Mouse (Mus musculus) layer of hippocampus, adult 8-10 months (tissue): ENCODE measurements around the gene Tmem208. TPM values are rescaled to one million over a fixed set of nuclear protein-coding genes. Genes with fewer than 3 reads are reported as not detected.

Experiments
- DNase-seq, 2 experiments: peaks; one replicate each; pipeline ENCODE4 v3.0.0; 2022; ENCODE audit warnings: low spot score in 2 of 2
- total RNA-seq, 4 experiments: library from RNA; stranded (reverse); gene quantifications; 2 replicates each; pipeline ENCODE4 v1.2.4; 2022

The Tmem208 gene
- total RNA-seq, 4 experiments from 2014 or later: 40.2 to 47.2 (median 43.3) TPM

DNA sequence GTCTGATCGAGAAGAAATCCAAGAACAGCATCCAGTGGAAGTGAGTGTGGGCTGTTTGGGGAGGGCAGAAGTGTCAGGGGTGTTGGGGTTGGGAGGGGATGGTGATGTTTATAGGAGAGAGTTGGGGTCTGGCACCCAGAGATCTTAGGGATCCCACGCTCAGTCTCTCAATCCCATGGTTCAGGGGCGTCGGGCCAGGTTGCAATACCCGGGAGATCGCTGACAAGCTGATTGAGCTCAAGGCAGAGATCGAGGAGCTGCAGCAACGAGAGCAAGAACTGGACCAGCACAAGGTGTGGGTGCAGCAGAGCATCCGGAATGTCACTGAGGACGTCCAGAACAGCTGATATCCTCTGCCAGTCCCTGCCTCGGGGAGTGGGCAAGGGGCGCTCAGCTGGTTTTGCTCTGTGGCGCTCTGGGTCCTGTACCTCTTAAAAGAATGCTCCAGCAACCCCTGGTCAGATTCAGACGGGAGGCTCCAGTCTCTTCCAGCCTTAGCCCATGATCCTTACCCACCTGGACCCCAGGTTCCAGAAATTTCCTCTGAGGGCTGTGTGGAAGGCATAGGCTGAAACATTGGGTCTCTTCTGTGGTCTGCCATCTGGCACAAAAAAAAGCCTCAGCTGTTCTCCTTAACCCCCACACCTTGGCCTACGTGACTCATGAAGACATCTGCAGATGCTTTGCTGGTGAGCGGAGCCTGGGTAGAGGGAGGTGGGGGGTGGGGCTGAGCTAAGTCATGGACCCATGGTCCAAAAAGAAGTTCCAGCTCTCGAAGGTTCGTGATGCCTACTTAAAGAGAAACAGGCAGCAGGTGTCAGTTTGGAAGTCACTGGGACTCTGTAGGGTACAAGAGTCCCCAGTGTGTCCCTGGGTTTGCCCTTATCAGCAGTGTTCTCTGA lies 27.6 kb upstream of the Tmem208 start:
- no peak for DNase-seq

DNA sequence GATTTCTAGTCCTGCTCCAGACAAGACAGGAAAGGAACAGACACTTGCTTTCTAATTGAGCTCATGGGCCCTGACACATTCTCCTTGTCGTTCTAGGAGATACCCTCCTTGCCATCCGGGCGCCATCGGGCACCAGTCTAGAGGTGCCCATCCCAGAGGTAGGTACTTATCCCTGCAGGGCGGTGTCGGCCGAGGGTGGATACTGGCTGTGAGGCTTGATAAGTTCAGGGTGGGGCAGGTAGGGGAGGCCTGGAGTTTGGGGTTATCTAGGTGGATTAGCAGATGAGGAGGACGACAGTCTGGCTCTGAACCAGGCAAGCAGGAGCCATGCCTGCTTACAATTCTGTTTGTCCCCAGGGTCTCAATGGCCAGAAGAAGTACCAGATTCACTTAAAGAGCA lies 26.2 kb upstream of the Tmem208 start:
- no peak for DNase-seq

DNA sequence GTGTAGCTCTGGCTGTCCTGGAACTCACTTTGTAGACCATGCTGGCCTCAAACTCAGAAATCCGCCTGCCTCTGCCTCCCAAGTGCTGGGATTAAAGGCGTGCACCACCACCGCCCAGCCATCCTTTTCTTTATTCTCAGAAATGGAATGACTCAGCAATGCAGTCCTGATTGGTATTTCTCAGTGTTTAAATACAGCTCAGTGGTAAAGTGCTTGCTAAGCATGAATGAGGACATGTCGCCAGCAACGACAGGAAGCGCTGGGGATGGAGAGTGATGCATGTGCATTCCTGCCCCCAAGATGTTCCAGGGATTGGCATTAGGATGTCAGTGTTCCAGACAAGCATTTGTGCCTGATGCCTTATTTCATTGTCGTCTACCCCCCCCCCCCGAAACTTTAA lies 22.8 kb upstream of the Tmem208 start:
- no peak for DNase-seq

DNA sequence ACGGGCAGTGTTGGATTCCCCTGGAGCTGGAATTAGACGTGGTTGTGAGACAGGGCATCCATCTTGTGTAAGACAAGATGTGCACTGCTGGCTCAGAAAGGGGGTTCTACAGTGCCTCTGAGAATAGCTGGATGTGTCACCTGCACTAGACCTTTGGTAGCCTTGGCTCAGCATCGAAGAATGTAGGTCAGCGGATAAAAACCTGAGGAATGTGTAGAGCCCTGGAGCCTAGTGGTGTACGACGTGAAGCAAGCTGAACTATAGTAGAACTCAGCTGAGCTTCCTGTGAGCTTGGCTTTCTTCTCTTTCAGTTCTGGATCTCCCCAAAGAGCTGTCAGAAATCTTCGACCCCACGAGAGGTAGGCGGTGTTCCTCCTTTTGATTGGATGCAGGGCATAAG lies 22.3 kb upstream of the Tmem208 start:
- DNase-seq: no peak

DNA sequence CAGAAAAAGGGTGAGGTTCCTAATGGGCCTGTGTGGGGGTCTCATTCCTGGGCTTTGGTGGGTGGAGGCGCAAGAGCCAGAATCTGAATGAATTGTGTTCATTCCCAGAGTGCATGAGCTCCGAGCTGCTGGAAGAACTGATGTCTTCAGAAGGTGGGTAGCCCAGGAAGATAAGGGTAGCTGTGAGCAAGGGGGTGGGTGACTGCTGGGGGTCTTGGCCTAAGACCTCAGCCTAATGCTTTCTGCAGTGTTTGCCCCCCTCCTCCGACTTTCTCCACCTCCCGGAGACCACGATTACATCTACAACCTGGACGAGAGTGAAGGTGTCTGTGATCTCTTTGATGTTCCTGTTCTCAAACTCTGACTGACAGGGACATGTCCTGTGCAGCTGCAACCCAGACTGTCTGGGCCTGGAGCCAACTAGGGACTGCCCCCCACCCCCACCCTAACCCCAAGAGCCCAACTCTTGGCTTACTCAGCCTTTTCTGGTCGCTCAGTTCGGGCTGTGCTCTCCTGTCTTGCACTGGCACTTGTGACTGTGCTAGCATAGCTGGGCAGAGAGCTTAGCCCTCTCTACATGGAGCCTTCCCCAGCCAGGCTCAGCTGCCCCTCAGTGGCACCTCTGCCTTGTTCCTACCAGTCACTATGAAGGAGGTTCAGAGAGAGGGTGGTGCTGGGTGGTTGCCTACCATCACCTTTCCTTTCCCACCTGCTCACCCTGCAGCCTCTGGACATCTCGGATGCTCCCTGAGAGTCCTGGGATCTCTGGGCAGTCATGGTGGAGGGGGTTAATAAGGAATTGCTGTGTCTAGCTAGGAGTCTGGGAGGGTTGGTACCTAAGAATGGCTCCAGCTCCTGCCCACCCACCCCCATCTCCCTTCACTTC lies 21.6 kb upstream of the Tmem208 start:
- DNase-seq: no peak

DNA sequence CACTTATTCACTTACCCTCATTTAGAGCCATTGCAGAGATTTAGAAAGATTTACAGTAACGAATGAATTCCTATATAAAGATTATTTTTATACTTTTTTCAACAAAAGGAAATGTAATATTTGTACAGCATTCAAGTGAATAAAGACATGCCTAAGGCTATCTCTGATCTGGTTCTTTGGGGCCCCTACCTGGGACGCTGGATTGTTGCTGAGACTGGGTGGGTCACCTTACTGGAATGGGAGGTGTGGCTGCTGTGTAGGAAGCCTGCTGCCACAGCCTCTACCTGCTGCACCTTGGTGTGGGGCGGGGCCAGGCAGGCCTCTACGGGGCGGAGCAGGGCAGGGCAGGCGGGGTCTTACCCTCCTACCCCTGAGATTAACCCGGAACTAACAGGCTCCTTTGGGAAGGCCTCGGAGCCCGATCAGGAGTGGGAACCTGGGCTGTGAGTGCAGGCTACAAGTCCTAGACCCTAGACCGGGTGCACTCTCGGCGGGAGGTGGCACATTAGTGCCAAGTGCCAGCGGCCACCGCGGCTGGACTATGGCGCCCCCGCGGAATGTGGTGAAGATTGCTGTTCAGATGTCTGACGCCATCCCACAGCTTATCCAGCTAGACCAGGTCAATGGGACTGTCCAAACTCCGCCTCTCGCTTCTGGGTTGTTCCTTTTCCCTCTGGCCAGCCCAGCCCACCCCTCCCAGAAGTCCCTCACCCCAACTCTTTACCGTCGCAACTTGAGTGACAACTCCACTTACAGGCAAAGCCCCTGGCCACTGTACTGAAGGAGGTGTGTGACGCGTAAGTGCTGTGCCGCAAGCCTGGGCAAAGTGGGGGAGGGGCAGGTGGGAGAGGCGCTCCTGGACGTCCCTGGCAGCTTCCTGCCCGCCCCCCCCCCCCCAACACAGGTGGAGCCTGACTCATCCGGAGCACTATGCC lies 20.7 kb upstream of the Tmem208 start, which contains the start of gene Elmo3:
TSS of gene Elmo3 (plus strand) at position 391 of the 935 bp plus-strand sequence.
- no peak for DNase-seq

DNA sequence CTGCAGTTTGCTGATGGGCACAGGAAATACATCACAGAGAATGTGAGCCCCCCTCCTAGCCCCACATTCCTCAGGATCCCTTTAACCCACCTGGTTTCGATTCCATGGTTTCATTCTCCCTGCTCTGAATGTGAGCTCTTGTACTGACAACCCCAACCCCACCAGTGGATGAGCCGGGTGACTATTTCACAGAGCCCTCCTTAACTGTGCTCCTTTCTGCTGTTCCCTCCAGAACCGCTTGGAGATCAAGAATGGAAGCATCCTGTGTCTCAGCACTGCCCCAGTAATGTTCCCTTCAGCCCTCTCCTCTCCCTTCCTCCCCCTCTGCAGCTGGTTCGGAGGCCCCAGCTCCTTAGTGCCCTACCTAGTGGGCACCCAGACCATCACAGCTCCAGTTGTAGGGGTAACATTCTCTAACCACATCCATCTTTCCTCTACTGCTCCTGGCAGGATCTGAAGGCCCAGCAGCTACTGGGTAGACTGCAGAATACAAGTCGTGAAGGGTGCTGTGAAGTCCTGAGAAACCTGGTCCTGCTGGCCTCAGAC lies 19.9 kb upstream of the Tmem208 start:
- no peak for DNase-seq

DNA sequence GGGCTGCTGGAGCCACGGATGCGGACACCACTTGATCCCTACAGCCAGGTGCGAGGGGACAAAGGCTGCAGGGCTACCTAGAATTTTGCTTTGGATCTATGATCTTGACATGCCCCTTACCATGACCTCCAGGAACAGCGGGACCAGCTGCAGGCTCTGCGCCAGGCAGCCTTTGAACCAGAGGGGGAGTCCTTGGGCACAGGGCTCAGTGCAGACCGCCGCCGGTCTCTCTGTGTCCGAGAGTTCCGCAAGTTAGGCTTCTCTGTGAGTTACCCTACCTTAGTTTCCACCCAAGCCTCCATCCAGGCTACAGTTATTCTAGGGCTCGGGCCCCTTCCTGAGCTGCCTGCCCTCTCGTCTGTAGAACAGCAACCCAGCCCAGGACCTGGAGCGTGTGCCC lies 18.5 kb upstream of the Tmem208 start:
- no peak for DNase-seq

DNA sequence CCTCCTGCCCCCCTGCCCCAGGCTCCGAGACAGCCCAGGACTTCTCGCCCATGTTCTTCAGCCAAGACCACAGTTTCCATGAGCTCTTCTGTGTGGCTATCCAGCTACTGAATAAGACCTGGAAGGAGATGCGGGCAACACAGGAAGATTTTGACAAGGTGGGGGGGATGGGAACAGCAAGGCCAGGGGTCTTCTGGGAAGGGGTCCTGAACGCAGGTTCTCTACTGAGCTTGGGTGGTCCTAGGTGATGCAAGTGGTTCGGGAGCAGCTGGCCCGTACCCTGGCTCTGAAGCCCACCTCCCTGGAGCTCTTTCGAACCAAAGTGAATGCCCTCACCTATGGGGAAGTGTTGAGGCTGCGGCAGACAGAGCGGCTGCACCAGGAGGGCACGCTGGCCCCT lies 17.7 kb upstream of the Tmem208 start:
- DNase-seq: no peak

DNA sequence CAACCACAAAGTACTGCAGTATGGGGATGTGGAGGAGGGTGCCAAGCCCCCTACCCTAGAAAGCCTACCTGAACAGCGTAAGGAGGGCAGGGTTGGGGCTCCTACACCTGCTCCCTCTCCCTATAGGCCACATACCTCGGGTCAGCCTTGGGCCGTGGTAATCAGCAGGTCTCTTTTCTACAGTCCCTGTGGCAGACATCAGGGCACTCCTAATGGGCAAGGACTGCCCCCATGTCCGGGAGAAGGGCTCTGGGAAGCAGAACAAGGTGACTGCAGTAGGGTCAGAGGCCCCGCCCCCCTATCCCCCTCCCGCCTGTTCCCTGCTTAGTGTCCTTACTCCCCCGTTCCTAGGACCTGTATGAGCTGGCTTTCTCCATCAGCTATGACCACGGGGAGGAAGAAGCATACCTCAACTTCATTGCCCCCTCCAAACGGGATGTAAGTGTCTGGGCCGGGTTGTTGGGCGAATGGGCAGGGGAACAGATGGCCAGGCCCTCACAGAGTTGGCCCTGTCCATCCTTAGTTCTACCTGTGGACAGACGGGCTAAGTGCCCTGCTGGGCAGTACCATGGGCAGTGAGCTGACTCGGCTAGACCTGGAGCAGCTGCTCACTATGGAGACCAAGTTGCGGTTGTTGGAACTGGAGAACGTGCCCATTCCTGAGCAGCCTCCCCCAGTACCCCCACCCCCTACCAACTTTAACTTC lies 16.9 kb upstream of the Tmem208 start:
- no peak for DNase-seq

DNA sequence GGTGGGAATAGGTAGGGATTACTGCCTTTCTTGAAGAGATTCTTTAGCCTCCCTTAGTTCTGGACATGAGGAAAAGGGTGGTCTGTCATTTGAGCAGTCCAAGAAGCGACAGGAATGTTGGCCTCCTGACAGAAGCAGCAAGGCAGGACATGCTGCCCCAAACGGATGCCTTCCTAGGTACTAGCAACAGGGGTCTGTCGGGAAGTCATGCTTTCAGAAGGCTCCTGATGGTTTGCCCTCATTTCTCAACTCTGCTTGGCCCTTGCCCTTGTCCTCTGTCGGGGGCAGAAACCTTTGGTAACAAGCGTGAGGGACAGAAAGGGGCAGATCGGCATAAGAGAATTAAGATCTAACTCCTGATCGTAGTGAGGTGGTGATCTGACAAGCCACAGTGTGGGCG lies 16.0 kb upstream of the Tmem208 start:
- DNase-seq: no peak

DNA sequence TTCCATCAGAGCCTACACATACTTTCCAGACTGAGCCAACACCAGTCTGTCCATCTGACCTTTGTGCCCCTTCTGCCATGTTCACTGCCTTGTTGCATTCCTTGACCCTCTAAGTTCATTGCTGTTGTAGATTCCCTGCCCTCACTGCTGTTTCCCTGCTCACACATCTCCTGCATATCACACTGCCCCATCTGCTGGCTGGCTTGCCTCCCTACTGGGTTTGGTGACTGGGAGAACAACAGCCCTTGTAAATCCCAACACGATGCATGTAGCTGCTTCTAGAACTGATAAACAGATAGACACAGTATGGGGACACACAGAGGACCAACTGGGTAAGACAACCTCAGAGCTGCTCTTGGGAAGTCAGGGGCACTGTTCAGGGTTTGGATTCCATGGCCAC lies 14.4 kb upstream of the Tmem208 start:
- no peak for DNase-seq

DNA sequence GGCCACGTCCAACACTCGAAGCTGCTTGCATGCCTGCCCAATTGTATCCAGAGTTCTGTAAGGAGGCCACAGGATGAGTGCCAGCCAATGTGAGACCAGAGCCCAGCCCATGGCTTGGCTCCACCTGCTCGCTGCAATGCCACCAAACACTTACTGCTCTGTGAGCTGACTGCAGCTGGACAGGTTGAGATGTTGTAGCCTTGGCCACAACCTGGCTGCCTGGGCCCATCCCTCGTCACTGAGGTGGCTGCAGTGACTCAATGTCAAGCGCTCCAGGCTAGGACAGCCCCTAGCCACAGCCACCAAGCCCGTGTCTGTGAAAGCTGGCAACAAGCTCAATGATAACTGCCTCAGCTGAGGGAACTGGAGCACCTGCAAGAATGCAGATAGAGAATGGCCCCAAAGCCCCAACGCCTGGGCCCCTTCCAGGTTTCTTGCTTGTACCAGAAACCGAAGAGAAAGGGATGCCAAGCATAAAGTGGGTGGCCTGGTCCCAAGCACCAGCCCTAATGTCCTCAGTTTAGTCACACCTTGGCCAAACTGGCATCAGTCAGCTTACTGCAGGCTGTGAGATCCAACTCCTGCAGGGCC lies 13.2 kb upstream of the Tmem208 start:
- no peak for DNase-seq

DNA sequence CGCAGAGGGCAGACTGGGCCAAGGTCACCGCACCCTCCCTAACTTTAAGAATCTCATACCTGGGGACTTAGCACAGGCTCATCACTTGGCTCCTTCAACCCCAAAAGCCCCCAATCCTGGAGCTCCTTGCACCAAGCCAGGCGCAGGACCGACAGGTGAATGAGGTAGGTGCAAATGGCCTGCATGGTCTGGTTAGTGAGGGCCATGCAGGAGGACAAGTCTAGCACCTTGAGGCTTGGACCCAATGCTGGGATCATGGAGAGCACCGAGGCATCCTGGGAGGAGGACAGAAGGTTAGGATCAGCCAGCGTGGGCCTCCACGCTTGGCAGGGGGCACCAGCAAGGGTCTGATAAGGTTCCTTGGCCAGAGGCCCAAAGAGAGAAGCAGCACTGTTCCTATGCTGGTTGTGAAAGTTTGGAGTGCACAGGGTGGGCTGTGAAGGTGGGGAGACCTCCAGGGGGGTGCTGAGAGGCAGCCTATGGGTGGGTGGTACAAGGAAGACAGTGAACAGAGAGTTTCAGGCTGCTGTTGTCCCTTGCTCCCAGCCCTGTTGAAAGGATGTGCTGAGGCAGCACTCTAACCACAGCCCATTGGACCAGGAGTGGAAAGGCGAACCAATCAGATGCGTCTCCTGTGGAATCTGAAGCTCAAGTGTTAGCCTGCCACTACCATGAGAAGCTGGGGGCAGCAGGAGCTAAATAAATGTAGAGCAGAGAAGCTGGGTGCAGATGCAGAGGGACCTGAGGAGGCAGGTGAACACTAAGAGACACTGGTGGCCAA lies 12.3 kb upstream of the Tmem208 start:
- DNase-seq: no peak

DNA sequence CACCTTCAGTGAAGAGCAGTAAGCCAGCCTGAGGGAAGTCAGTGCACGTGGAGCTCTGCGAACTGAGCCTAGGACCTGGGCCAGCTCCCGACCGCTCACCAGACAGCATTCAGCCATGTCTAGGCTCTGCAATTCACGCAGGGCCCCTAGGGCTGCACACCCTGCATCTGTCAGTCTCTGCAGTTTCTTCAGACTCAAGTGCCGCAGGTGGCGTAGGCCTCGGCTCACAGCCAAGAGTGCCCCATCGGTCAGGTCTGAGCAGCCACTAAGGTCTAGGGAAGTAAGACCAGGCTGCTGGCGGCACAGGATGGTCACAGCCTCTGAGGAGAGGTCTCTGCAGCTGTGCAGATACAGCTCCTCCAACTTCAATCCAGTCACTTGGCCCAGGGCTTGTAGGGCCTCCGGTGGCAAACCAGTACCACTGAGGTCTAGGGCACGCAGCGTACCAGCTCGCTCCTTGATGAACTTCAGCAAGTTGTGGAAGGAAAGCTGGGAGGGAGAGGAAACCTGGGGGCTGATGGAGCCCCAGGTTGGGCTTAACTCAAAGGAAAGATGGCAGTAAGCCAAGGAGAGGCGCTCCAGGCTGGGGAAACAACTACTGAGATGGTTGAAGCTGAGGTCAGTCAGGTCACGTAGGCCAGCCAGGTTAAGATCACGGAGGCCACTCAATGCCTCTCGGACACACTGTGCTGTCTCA lies 10.9 kb upstream of the Tmem208 start:
- DNase-seq: no peak

DNA sequence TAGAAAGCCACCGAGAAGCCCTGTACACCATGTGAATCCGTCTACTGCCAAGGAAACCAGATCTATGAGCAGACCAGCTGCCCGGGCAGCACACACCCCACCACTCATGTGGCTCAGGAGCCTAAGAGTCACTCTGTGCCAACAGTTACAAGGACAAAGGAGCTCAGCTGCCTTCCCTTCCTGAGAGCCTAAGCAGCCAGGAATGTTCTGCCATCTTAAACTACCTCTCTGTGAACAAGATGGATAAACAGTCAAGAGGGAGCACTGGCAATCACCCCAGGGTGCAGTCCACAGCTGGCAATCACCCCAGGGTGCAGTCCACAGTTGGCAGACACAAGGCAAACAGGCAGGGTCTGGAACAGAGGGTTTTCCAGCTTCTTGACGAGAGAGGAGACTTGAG lies 8.2 kb upstream of the Tmem208 start:
- DNase-seq: no peak

DNA sequence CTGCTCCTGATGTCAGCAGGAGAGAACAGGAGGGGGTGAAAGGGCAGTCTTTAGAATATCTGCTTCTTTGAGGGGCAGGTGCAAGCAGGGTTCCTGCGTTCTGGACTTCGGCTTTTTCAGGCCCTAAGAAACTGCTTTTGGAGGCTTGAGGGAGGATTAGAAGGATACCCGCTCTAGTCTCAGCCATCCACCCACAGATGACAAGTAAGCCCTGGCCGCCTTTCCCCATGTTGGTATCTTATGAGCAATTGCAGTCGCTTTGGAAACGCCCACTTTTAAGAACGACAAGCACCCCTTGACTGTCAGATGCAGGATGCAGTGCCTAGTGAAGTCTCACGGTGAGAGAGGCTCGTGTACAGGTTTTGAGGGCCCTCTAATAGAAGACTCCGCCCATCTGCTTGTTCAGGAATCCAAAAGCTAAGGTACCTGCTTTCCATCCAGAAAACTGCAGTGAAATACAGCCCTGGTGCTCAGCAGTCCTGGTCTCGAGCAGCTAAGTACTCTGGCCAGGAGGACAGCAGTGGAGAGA lies 7.4 kb upstream of the Tmem208 start:
- no peak for DNase-seq

DNA sequence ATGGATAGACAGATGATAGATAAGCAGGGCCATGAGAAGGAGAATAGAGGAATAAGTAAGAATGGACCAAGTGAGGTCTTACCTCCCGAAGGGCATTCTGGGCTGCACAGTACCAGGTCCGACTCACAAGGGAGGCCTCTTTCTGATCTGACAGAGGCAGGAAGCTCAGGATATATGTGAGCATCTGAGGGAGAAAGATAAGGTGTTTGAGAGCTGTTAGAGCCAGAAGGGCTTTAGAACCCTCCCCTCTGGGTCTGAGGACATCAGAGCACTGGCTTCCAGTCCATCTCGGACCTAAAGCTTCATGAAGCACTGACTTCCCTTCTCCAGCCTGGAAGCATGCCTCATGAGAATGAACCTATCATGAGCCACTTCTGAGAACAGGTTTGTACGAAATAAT lies 3.0 kb upstream of the Tmem208 start:
- no peak for DNase-seq
